Mouse (Mus musculus): ENCODE data around the gene Sgms1.

DNA sequence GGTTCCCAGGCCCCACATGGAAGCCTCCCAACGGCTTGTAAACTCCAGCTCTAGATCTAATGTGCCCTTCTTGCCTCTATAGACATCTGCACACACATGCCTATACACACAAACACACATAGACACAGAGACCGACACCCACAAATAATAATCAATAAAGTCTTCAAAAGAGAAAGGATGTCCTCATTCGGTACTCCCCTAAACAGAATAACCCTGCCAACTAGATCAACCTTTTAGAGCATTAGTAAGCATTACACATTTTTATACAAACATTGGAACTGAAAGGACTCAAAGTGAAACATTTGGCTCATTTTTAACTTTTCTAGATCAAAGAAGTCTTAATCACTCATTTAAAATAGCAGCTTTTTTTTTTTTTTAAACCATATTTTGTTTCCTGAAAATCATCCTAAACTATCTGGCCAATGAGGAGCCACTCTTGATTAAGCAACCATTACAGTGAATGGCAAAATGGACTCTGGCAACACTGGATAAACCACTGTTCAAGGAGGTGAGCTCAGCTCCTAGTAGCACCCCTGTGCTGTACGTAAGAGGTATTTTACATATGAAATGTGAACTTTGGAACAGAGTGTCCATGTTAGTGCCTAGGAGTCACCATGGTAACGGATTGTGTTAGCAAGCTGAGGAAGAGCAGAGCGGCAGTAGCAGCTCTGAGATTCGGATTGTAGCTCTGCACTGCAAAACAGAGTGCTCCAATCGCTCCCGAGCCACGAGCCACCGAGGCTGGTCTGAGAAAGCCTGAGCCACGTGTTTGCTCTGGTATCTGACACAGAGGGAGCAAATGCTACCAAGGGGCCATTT, 30.6 kb downstream of the Sgms1 start:
- TF ChIP-seq CTCF (IDR thresholded peaks at IDR 0.05; ENCODE audit: insufficient read depth, low read length) (no peak), POLR2A (IDR thresholded peaks at IDR 0.05; ENCODE audit: borderline replicate concordance, extremely low read depth, low read depth, low read length) (no peak)

All from lung, adult 2 months (tissue).